Mouse (Mus musculus): Measurements from ENCODE around the gene Cdc20.

Cdc20 gene

DNA sequence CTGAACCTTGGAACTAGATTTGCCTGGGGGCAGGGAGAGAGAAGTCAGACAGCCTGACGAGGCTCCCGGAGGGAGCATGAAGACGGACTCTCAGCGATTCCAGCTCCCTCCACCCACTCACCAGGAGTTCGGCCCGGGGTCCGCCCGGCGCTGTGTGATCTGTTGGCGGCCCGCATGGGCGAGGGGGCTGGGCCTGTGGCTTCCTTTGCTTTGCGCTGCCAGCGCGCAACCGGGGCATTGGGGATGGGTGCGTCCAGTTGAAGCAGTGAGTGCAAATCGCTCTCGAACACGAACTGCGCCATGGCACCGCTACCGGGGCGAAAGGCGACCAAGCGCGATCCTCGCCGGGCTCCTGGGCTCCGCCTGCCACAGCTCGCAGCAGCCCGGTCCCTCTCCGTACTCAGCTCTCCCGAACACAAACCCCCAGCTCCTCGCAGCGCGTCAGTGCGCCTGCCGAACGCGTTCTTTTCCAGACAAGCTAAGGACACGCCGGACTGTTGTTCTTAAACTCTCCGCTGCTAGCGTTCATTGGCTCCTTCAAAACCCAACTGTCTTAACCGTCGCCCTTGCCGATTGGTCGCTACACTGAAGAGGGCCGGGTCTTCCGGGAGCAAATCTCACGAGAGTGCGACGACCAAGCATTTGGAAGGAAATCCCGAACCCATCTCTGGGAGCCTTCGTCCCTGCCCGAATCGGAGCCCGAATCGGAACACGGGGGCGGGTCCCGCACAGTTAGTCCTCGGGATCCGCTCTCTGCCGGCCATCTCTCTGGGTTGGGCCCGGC lies at the start of gene Cdc20:
Gene Cdc20, minus strand, starts transcription at position 533 of the 784 bp plus-strand sequence.
- TF ChIP-seq GATA4 (IDR thresholded peaks at IDR 0.05; ENCODE audit: insufficient replicate concordance, low read length): no peak

DNA sequence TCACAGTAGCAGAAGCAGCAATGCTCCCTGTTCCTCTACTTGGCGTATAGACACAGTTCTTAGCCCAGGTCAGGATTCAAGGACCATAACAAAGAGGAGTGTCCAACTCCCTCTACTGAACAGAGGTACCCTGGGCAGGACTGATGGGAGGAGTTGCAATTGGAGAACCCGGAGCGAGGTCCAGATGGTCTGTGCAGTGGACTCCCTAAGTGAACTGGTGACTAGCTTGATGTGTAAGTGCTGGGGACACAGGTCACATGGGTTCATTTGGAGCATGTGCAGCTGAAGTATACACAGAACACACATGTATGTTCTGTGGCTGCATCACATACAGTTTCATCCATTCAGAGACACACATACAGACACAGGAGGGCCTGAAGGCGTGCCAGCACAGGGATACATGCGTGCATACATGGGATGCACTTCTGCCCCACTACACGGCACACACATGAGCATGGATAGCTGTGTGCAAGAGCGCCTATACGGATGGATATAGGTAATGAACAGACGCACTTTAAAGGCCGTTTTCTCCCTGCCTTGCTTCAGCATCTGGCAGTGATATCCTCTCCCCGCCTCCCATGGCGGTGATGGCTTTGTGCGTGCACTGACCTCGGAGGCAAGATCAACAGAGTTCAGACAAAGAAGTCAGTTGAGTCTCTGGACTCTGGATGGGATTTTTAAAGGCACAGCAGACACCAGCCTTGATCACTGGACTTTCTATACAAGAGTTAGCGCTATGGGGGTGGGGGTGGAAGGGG lies 39.8 kb upstream of the Cdc20 start:
- no peak for TF ChIP-seq GATA4 (IDR thresholded peaks at IDR 0.05; ENCODE audit: insufficient replicate concordance, low read length)

DNA sequence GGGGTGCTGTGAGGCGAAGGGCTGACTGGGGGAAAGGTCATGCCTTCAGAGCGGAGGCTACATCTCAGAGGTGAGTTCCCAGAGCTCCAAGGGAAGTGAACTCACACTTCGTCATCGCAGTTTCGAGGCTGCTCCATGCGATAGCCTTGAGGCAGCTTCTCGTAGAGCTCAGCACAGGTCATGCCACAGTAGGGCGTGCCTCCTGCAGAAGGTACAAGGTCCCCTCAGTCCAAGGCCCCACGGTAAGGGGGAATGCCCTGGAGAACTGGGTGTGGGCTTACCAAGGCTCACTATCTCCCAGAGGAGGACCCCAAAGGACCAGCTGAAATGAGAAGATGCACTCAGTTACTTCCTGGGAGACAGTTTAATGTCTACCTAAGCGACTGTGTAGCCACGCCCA lies 35.5 kb upstream of the Cdc20 start:
- TF ChIP-seq GATA4 (IDR thresholded peaks at IDR 0.05; ENCODE audit: insufficient replicate concordance, low read length): no peak

DNA sequence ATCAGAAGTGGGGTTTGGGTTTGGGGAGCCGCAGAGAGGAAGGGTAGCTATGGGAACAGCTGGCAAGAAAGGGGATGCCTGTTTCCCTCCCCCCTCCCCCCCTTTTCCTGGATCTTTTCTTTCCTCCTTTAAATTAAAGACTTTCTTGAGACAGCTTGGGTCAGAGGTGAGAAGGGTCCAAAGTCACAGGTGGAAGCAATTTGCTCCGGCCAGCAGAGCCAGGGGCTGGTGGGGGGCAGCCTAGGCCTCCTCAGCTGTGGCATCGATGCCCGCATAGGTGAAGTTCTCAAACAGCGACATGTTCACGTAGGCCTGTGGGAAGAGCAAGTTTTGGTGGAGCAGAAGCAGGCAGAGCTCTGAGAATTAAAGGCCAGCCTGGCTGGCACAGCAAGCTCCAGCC lies 34.1 kb upstream of the Cdc20 start:
- no peak for TF ChIP-seq GATA4 (IDR thresholded peaks at IDR 0.05; ENCODE audit: insufficient replicate concordance, low read length)

DNA sequence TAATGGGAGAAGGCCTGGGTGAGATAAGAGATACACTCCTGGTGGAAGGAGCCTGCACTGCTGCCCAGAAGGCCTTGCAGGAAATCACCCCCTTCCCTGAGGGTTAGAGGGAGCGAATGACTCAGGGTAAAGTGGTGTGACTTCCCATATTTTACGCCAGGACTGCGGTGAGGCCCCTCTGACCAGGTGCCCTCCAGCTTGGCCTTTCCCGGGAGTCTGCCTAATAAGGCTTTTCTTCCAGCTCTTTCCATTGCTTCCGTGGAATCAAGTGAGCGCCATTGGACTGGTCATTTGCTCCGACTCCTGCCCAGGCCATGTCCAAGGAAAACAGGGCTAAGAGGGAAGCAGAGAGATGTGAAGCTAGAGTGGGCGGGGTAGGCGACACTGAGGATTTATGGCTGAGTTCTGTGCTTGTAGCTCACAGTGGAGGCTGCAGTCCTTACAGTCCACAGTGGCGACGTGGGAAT lies 28.6 kb upstream of the Cdc20 start:
- no peak for TF ChIP-seq GATA4 (IDR thresholded peaks at IDR 0.05; ENCODE audit: insufficient replicate concordance, low read length)

DNA sequence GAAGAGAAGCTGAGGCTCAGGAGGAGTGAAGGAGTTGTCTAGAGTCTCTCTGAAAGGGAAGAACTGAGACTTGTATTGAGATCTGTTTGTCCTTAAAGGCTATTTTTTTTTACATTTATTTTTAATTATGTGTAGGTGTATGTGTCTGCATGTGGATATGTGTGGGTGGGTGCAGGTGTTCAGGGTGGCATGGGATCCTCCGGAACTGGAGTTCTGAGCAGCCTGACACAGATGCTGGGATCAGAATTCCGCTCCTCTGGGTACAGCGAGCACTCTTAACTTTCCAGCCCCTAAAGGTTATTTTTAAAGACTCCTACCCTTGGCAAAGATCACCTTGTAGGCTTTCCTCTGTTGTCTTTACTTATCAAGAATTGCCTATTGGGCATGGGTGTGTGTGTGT lies 27.8 kb upstream of the Cdc20 start:
- TF ChIP-seq GATA4 (IDR thresholded peaks at IDR 0.05; ENCODE audit: insufficient replicate concordance, low read length): no peak

DNA sequence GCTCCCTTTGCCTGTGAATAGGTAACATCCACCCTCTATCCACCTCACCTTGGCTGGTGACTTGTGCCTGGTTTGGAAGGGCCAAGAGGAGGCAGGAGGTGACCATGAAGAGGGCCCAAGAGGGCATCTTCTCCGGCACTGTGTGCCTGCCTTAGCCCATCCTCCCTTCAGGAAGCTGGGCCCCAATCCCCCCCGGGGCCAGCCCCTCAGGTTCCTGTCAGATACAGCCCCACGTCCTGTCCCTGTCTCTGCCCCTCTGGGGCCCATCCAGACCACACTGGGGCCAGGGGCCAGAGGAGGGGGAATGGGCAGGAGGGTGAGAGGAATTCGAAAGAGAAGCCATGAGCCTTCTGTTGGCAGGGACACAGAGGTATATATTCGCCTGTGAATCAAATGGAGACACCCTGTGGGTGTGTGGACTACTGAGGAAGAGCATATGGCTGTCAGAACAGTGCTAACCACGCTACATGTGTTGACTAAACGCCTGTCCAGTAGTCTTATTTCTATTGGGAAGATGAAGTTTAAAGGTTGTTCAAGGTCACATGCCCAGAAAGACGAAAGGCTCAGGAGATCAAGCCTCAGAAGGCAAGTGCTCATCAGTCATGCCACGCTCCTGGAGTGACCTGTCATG lies 20.3 kb upstream of the Cdc20 start, which contains the start of gene Mpl:
Gene Mpl, minus strand, starts transcription at position 169 of the 631 bp plus-strand sequence.
- TF ChIP-seq GATA4 (IDR thresholded peaks at IDR 0.05; ENCODE audit: insufficient replicate concordance, low read length): no peak

DNA sequence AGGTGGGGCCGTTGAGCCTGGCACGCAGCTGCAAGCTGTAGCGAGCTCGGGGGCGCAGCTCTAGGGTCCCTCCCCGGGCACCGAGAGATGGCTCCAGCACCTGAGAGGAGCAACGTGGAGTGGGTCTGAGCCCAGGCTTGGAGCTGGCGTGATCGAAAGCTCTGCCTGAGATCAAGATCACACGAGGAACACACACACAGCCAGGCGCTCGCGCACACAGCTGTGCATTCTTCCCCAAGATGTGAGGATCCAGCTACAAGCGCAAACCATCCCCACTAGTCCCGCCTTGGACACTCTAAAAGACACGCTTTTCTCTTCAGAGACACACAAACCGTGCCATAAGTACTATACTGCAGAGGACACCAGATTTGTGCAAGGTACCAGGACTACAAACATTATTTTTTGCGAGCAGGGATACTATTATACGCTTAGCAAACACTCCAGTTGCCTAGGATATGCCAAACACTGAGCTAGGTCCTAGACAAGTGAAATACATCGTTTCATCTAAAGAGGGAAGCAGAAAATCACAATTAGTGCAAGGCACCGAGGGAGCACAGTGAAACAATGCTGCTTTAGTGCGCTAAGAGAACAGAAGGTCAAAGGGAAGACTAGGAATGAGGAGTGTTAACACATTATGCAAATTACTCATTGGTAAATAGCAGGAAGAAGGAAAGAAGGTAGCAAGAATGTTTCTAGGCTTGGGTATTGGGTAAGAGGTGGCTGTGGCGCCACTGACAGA lies 9.4 kb upstream of the Cdc20 start:
- no peak for TF ChIP-seq GATA4 (IDR thresholded peaks at IDR 0.05; ENCODE audit: insufficient replicate concordance, low read length)

DNA sequence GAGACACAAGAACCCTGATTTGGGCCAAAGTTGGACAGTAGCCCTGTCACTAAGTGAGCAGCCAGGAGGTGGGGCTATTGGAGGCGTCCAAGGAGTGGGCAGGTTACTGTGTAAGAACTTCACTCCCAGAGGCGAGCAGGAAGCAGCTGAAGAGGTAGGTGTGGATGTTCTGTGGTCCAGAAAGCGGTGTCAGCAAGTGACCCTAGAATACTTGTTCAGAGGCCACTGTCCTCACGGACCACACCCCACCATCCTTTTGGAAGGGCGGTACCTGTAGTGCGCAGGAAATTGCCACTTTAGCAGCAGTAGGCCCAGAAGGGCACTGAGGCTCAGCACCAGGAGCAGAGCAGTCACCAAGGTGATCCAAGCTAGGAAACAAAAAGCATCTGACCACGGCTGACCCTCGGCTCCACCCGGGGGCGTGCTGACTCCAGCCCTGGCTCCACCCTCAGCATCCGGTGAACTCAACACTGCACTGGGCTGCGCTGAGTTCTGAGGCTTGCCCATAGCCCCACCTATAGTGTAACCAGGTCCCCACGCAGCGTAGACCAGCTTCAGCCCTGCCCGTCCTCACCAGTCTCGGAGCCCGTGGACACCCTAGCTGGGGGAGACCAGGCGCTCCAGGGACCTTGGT lies 8.7 kb upstream of the Cdc20 start:
- TF ChIP-seq GATA4 (IDR thresholded peaks at IDR 0.05; ENCODE audit: insufficient replicate concordance, low read length): no peak

DNA sequence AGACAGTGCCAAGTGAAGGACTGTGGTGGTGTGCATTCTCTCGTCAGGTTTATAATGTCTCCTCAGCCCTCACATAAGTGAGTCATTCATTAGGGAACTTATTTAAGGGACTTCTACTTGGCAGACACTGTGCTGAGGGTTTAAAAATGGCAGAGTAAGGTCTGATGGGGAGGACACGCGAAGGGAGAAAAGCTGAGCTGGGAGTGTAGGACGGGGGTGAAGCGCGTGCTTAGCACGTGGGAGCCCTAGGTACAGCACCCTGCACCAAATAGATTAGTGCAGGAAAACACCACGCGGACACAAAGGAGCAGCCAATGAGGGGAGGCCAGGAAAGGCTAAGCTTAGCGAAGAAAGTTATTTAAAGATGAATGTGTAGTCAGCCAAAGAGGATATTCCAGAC lies 7.9 kb upstream of the Cdc20 start:
- TF ChIP-seq GATA4 (IDR thresholded peaks at IDR 0.05; ENCODE audit: insufficient replicate concordance, low read length): no peak

DNA sequence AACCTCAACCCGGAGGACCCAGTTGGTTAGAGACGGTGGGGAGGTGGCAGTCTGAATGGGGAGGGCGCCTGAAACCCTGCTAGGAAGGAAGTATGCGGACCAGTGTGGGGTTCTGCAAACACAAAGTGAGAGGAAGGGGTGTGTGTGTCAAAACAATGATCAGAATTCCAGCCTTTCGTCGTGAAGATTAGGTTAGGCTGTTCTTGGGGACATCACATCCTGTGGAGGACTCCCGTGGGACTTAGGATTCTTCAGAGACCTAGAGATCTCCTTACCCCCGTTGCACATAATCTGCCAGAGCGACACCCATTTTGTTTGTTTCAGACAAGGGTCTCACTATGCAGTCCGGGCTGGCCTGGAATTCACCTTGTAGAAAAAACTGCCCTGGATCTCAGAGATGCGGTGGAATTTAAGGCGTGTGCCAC lies 689 bp upstream of the Cdc20 start:
- TF ChIP-seq GATA4 (IDR thresholded peaks at IDR 0.05; ENCODE audit: insufficient replicate concordance, low read length): no peak

DNA sequence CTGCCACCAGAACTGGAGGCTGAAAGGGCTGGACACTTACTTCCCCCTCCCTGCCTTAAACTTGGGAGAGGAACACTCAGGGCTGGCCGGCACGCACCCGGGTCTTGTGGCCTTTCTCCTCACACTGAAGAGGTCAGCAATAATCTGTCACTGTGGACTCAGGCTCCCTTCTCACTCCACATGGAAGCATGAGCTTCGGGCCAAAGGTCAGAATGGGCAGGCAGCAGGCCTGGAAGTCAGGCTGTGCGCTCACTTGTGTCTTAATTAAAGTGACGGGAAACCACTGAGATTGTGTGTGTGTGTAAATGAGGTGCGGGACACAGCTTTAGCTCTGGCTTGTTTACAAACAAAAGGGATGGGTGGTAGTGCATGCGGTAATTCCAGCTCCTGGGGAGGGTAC lies 4.8 kb downstream of the Cdc20 start:
- no peak for TF ChIP-seq GATA4 (IDR thresholded peaks at IDR 0.05; ENCODE audit: insufficient replicate concordance, low read length)

DNA sequence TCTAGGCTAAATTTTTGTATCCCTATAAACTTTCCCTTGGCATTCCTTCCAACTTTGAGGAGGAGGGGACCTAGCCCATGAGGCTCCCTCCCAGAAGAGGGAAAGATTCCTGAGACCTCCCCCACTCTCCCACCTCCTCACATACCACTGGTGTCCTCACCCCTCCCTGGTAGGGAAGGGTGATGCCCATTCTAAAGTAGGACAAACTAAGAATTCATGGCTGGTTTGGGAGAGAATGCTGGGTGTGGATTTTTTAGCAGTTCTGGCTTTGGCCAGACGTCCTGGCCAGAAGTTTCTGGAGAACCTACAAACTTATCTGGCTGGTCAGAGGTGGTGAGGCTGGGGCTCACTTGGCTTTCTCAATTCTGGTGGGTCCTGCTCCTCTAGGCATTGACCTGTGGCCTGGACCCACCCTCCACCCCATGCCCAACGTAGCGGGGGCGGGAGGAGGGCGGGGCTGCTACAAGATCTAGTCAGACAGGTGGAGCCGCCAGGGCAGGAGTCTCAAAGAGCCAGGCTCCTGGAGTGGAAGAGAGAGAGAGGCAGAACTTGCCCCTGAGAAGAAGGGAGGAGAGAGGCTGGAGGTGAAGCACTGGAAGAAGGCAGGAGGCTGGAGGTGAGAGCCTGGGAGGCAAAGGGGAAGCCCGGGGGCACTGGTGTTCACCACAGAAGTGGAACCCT lies 7.8 kb downstream of the Cdc20 start:
- no peak for TF ChIP-seq GATA4 (IDR thresholded peaks at IDR 0.05; ENCODE audit: insufficient replicate concordance, low read length)

All from liver, adult (tissue).